Mouse (Mus musculus) CH12.LX (cell line): ENCODE data around the gene Tmem245. TPM values are rescaled to one million over a fixed set of nuclear protein-coding genes. Genes with fewer than 3 reads are reported as not detected.

ENCODE experiments used
- DNase-seq: peaks from one replicate; pipeline ENCODE4 v3.0.0-alpha.2; 2013; ENCODE audit errors: extremely low read depth
- H3K27ac ChIP-seq: 2 replicates; pipeline ENCODE4 v1.5.1; 2012; ENCODE audit warnings: low read depth, mild to moderate bottlenecking, control low read depth, moderate library complexity; ENCODE audit not compliant: insufficient read depth
- H3K27me3 ChIP-seq: replicated peaks from 2 replicates; pipeline ENCODE3; 2012; ENCODE audit warnings: inconsistent platforms
- H3K36me3 ChIP-seq, 2 experiments: replicated peaks in 1 of 2; 2 replicates each; pipeline versions ENCODE3 to v1.6.1; 2012; ENCODE audit warnings: inconsistent platforms in 1 of 2, low read length in 1 of 2, mild to moderate bottlenecking in 1 of 2, mixed read lengths in 1 of 2, moderate library complexity in 1 of 2; ENCODE audit not compliant: control insufficient read depth in 1 of 2, insufficient read depth in 1 of 2
- H3K4me1 ChIP-seq, 2 experiments: 2 replicates each; pipeline ENCODE4 v1.6.1; 2012; ENCODE audit warnings: inconsistent platforms in 1 of 2, moderate library complexity in 1 of 2; ENCODE audit not compliant: insufficient read depth in 2 of 2, control insufficient read depth in 1 of 2
- H3K4me2 ChIP-seq: 2 replicates; pipeline ENCODE4 v1.6.1; 2012; ENCODE audit warnings: low read depth, mild to moderate bottlenecking, control low read depth; ENCODE audit not compliant: poor library complexity, insufficient read depth, severe bottlenecking
- H3K4me3 ChIP-seq, 3 experiments: fragments of 150-350 bp in 1 of 3; sonication (generic) in 1 of 3; replicated peaks in 1 of 3; 2 replicates each; pipeline versions ENCODE3 to v1.5.1; 2011 to 2012; ENCODE audit warnings: low read depth in 2 of 3, low read length in 2 of 3, mild to moderate bottlenecking in 2 of 3, moderate library complexity in 2 of 3, control low read depth in 1 of 3, improper control_type of control experiment in 1 of 3, inconsistent platforms in 1 of 3, mixed read lengths in 1 of 3; ENCODE audit not compliant: poor library complexity in 1 of 3
- H3K79me2 ChIP-seq: replicated peaks from 2 replicates; pipeline ENCODE4 v1.6.1; 2012; ENCODE audit warnings: mild to moderate bottlenecking, moderate library complexity; ENCODE audit not compliant: control insufficient read depth, poor library complexity, insufficient read depth, severe bottlenecking; ENCODE audit errors: extremely low read depth
- H3K9ac ChIP-seq: 2 replicates; pipeline ENCODE4 v1.6.1; 2012; ENCODE audit warnings: low read depth, mild to moderate bottlenecking, control low read depth, moderate library complexity; ENCODE audit not compliant: insufficient read depth
- H3K9me3 ChIP-seq: replicated peaks from 2 replicates; pipeline ENCODE3; 2012; ENCODE audit warnings: low read length, inconsistent platforms, mixed read lengths
- CHD1 ChIP-seq: IDR thresholded peaks from 2 replicates; pipeline ENCODE4 v1.6.1; 2012; ENCODE audit warnings: low read depth, low read length, improper control_type of control experiment, inconsistent platforms
- CHD2 ChIP-seq: IDR thresholded peaks from 2 replicates; pipeline ENCODE4 v1.6.1; 2011; ENCODE audit warnings: low read length, improper control_type of control experiment
- ELF1 ChIP-seq: IDR thresholded peaks from 2 replicates; pipeline ENCODE4 v1.6.1; 2014; ENCODE audit warnings: low read depth, mild to moderate bottlenecking, inconsistent platforms, low read length, improper control_type of control experiment
- EP300 ChIP-seq: IDR thresholded peaks from 2 replicates; pipeline ENCODE4 v1.6.1; 2011; ENCODE audit warnings: low read length, improper control_type of control experiment
- ETS1 ChIP-seq: conservative IDR thresholded peaks from 2 replicates; pipeline ENCODE4 v1.6.1; 2012; ENCODE audit warnings: low read depth, mild to moderate bottlenecking, inconsistent platforms, low read length, improper control_type of control experiment, moderate library complexity
- JUN ChIP-seq: IDR thresholded peaks from 2 replicates; pipeline ENCODE4 v1.6.1; 2011; ENCODE audit warnings: low read depth, mild to moderate bottlenecking, low read length, improper control_type of control experiment, moderate library complexity; ENCODE audit not compliant: insufficient read depth
- JUND ChIP-seq: conservative IDR thresholded peaks from 2 replicates; pipeline ENCODE4 v1.6.1; 2011; ENCODE audit warnings: low read depth, low read length, improper control_type of control experiment
- MAZ ChIP-seq: IDR thresholded peaks from 2 replicates; pipeline ENCODE4 v1.6.1; 2012; ENCODE audit warnings: low read depth, mild to moderate bottlenecking, inconsistent platforms, low read length, improper control_type of control experiment, moderate library complexity
- NRF1 ChIP-seq: IDR thresholded peaks from 2 replicates; pipeline ENCODE4 v1.6.1; 2014; ENCODE audit warnings: low read depth, mild to moderate bottlenecking, inconsistent platforms, low read length, improper control_type of control experiment, moderate library complexity
- RCOR1 ChIP-seq: conservative IDR thresholded peaks from 2 replicates; pipeline ENCODE4 v1.6.1; 2012; ENCODE audit warnings: low read depth, mild to moderate bottlenecking, inconsistent platforms, low read length, improper control_type of control experiment
- TCF12 ChIP-seq: IDR thresholded peaks from 2 replicates; pipeline ENCODE4 v1.6.1; 2014; ENCODE audit warnings: low read depth, mild to moderate bottlenecking, inconsistent platforms, low read length, improper control_type of control experiment
- UBTF ChIP-seq: IDR thresholded peaks from 2 replicates; pipeline ENCODE4 v1.6.1; 2012; ENCODE audit warnings: low read depth, mild to moderate bottlenecking, inconsistent platforms, low read length, improper control_type of control experiment, moderate library complexity
- dilution Hi-C: fragments of 300-500 bp; cut with MboI; formaldehyde crosslinking; loops from 2 replicates; pipeline ENCODE4 v1.14.3; 2020; ENCODE audit warnings: low sequenced_read_pairs; ENCODE audit not compliant: extremely low pct_unique_long_range_greater_than_20kb, extremely low pct_ligation_motif_present
- in situ Hi-C: fragments of 300-500 bp; cut with MboI; formaldehyde crosslinking; loops from 3 replicates; pipeline ENCODE4 v1.14.3; 2019; ENCODE audit warnings: low sequenced_read_pairs, low pct_ligation_motif_present, low pct_unique_long_range_greater_than_20kb, mixed read lengths
- polyA plus RNA-seq: library from polyadenylated mRNA; unstranded; fragments of >175 nt; gene quantifications from 2 replicates; pipeline ENCODE4 v1.2.1, GENCODE M21; 2012; ENCODE audit warnings: low read depth; ENCODE audit not compliant: insufficient read length
- total RNA-seq, 2 experiments: library from RNA; depleted of rRNA; stranded (reverse); fragments of 300-350 nt in 1 of 2; fragments of >200 nt in 1 of 2; gene quantifications; 2 replicates each; pipeline ENCODE4 v1.2.3; 2012 to 2014

Tmem245 gene
- total and polyA plus RNA-seq, 3 experiments, result 4.4 to 9.0 (median 5.6) TPM

DNA sequence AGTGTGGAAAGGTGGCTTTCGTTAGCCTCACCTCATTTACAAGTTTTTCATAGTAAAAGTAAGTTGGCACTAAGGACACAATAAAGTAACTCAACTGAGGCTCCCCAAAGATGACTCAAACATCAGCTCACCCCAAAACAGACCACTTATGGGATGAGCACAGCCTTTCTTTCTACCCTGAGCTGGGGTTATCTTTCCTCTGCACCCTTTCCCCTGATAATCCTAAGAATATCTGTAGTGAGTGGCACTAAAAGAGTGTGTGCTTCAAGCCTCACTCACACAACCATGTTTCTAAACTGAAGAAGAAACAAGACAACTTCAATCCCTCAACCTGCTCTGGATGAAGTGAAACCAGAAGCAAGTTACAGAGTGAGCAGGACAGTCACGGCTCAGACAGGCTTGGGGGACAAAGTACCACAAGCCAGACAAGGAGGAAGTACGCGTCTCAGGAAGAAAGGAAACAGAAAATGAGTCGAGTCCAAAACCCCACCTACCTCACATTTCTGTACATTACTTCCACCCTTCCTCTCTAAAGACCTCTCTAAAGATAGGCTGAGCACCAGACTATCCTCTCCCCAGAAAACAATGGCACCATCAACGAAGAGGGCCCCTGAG is 54.6 kb downstream of the Tmem245 start:
- H3K9me3 ChIP-seq, result no peaks in the 10 kb centered on the region
- H3K27me3 ChIP-seq, result no peaks in the 10 kb centered on the region
- peaks cover 27 to 50% of the 10 kb centered on the region in 2 experiments for H3K36me3 ChIP-seq
- H3K79me2 ChIP-seq, result no peaks in the 10 kb centered on the region
- dilution Hi-C loops, result no loop called here
- DNase-seq, result peak; percentile 54
- H3K27ac ChIP-seq, result peak overlapping the region; percentile 63; the same call in 1 of the 2 replicates
- H3K4me1 ChIP-seq, result peaks cover 2 to 24% of the 10 kb centered on the region in 2 experiments; a peak in 3 of 4 replicates
- no peak for TF ChIP-seq JUND
- peak; percentile 42; the same call in 1 of the 2 replicates for TF ChIP-seq ELF1
- no peak for TF ChIP-seq MAZ
- no peak overlapping the region for H3K4me3 ChIP-seq
- H3K4me2 ChIP-seq, result peak overlapping the region; percentile 68; the same call in 1 of the 2 replicates
- no peak overlapping the region for H3K9ac ChIP-seq
- in situ Hi-C loops, result no loop called here

DNA sequence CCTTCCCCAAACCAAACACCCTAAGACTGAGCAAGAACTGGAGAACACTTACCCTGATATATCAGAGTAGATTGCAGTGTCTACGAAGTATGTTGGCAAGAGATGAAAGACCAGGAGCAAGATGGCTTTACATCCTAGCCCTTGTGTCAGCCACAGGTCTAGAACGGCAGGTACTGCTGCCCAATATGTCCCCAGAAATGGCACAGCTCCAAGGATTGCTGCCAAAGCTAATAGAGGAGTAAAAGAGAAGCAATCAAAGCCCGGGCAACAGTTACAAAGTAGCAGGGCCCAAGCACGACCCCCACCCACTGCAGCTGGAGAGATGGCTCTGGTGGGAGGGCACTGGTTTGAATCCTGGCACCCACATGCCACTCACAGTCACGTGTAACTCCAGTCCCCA is 58.8 kb downstream of the Tmem245 start:
- in situ Hi-C loops, result no loop called here
- dilution Hi-C loops, result no loop called here
- H3K79me2 ChIP-seq, result no peaks in the 10 kb centered on the region
- H3K9me3 ChIP-seq, result no peaks in the 10 kb centered on the region
- peaks cover 2 to 20% of the 10 kb centered on the region in 2 experiments; a peak in 3 of 4 replicates for H3K4me1 ChIP-seq
- H3K4me3 ChIP-seq, result no peak overlapping the region
- no peak overlapping the region for H3K27ac ChIP-seq
- H3K4me2 ChIP-seq, result no peak overlapping the region
- H3K27me3 ChIP-seq, result no peaks in the 10 kb centered on the region
- H3K36me3 ChIP-seq, result peaks cover 26 to 61% of the 10 kb centered on the region in 2 experiments
- H3K9ac ChIP-seq, result no peak overlapping the region
- TF ChIP-seq JUN (no peak), NRF1 (no peak), CHD2 (no peak), RCOR1 (no peak), UBTF (no peak), ETS1 (no peak)
- no peak for DNase-seq

DNA sequence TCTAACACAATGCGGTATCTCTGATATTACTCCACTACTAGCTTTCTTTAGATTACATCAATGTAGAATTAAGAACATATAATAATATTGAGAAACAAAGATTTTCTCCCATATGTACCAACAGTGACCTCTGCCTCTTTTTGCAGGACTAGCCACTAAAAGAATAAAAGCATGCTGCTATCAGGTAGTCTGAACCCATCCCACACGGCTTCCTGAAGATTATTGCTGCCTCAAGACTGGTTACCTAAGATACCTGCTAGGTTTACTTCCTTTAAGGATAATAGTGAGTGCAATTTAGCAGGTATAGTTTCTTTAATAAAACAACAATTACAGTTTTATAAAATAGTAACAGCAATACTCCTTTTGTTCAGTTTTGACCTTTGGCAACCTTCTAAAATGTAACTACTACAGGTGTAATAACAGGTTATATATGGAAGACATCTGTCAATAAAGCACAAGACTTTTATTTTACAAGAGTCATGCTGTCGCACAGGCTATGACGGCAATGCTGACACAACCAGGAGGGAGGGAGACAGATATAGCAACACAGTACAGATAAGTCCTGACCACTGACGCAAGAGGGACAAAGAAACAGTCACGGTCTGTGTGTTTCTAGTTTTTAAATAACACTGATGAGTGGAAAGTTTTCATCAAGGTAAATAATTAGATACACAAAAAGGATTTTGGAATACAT is 60.8 kb downstream of the Tmem245 start:
- Histone ChIP-seq H3K36me3 (peaks cover 30 to 71% of the 10 kb centered on the region in 2 experiments), H3K4me3 (no peak overlapping the region), H3K4me2 (no peak overlapping the region), H3K27me3 (no peaks in the 10 kb centered on the region), H3K79me2 (no peaks in the 10 kb centered on the region), H3K27ac (no peak overlapping the region), H3K4me1 (peaks cover 0 to 3% of the 10 kb centered on the region in 2 experiments; a peak in 2 of 4 replicates), H3K9ac (no peak overlapping the region), H3K9me3 (no peaks in the 10 kb centered on the region)
- TF ChIP-seq EP300 (no peak), TCF12 (no peak), RCOR1 (no peak), CHD1 (no peak)
- in situ Hi-C loops (no loop called here), dilution Hi-C loops (no loop called here)
- no peak for DNase-seq
